Mouse (Mus musculus) small intestine, adult 2 months (tissue): ENCODE measurements around the gene Rtn4ip1.

ENCODE experiments used
- CTCF ChIP-seq: fragments of 200-500 bp; IDR thresholded peaks from 2 replicates; pipeline ENCODE4 v1.5.1; 2012; ENCODE audit warnings: low read depth, mild to moderate bottlenecking, control low read depth, inconsistent platforms, low read length, moderate library complexity, mixed read lengths; ENCODE audit not compliant: insufficient replicate concordance, insufficient read length; ENCODE audit errors: extremely low read depth
- POLR2A ChIP-seq: fragments of 200-500 bp; IDR thresholded peaks from 2 replicates; pipeline ENCODE4 v1.6.1; 2012; ENCODE audit warnings: low read depth, mild to moderate bottlenecking, control low read depth, inconsistent platforms, low read length, moderate library complexity

DNA sequence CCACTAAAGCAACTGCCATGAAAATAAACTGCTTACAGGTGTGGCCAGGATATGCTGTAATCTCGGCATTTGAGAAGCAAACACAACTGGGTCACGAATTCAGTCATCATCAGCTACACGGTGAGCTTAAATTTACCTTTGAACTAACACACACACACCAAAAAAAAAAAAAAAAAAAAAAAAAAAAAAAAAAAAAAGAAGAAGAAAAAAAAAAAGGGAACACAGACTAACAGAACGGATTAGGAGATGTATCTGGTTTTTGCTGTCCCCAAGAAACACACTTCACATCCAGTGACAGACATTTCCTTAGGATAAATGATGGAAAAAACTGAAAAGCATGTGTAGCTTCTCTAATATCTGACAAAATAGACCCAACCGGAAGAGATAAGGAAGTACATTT lies 49.7 kb upstream of the Rtn4ip1 start:
- no peak for TF ChIP-seq CTCF
- no peak for TF ChIP-seq POLR2A
